Mouse (Mus musculus): Measurements from ENCODE around the gene Fgb. TPM values are rescaled to one million over a fixed set of nuclear protein-coding genes. Genes with fewer than 3 reads are reported as not detected.

Fgb gene
- 0.07 TPM for polyA plus RNA-seq (2014; fragmentation: Illumina TruSeq; extraction: RNeasy Lipid Tissue Mini Kit (QIAGEN cat#74804); ENCODE audit: low read depth, low replicate concordance)

GRCm38 (mm10) chr3:83049680-83050079, at the start of gene Fgb:
Gene Fgb (minus strand): TSS chr3:83049863.

GRCm38 (mm10) chr3:83055281-83056038, 5.8 kb upstream of the Fgb start, which contains the start of gene Plrg1:
Gene Plrg1 (plus strand): TSS chr3:83055522.

DNA sequence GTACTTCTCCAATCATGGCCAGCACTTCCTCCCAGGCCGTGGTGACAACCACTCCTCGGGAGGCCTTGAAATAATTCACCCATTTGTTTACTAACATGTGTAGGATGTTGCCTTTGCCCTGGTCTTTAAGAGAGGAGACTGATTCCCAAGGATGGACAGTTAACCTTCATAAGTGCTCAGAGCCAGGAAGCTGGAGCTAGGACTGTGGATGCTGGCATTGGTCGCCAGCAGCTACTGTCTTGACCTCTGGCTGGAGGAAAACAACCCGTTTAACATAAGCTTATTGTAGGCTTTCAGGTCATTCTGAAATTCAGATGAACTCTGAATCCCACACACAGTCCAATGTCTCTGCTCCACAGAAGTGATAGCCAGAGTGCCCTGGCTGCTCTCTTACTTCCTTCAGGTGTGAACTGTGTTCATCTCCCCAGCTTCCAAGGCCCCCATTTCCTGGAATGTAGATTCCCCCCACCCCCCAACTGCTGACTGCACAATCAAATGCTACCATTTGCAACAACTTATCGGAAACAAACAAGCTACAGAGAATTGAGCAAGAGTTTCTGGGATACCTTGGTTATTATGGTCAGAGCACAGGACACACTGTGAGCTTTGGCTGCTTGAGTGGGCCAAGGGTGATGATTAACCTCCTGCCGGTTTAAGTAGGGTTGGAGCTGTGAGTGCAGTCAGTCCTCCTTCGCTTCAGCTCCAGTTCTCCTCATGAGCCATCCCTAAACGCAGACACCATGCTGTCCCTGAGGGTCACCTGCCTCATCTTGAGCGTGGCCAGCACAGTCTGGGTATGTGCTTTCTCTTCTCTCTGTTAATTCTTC, 24.0 kb downstream of the Fgb start, which contains the start of gene Fga:
Gene Fga, plus strand, starts transcription at position 602 of the 827 bp plus-strand sequence.

GRCm38 (mm10) chr3:83007557-83007956, 42.1 kb downstream of the Fgb start, which contains the start of gene Fgg:
Gene Fgg (plus strand): TSS chr3:83007724.

Other genes starting within 250 kb of the Fgb start
- 1.7 TPM for gene Rbm46, start 173.4 kb downstream of the Fgb start, polyA plus RNA-seq (2014; fragmentation: Illumina TruSeq; extraction: RNeasy Lipid Tissue Mini Kit (QIAGEN cat#74804); ENCODE audit: low read depth, low replicate concordance)
- gene Lrat, start 145.9 kb downstream of the Fgb start, polyA plus RNA-seq (2014; fragmentation: Illumina TruSeq; extraction: RNeasy Lipid Tissue Mini Kit (QIAGEN cat#74804); ENCODE audit: low read depth, low replicate concordance), result 0.92 TPM
- gene Fgg, start 42.1 kb downstream of the Fgb start, polyA plus RNA-seq (2014; fragmentation: Illumina TruSeq; extraction: RNeasy Lipid Tissue Mini Kit (QIAGEN cat#74804); ENCODE audit: low read depth, low replicate concordance), result 2.0 TPM
- 10.9 TPM for gene Fga, start 23.8 kb downstream of the Fgb start, polyA plus RNA-seq (2014; fragmentation: Illumina TruSeq; extraction: RNeasy Lipid Tissue Mini Kit (QIAGEN cat#74804); ENCODE audit: low read depth, low replicate concordance)
- gene Plrg1, start 5.7 kb upstream of the Fgb start, polyA plus RNA-seq (2014; fragmentation: Illumina TruSeq; extraction: RNeasy Lipid Tissue Mini Kit (QIAGEN cat#74804); ENCODE audit: low read depth, low replicate concordance), result 32.1 TPM
- gene Dchs2, start 78.1 kb upstream of the Fgb start, polyA plus RNA-seq (2014; fragmentation: Illumina TruSeq; extraction: RNeasy Lipid Tissue Mini Kit (QIAGEN cat#74804); ENCODE audit: low read depth, low replicate concordance), result 0.35 TPM

Measured in adipose tissue, adult 10 weeks (tissue).